Mouse (Mus musculus): ENCODE measurements at regions not wholly inside any gene's neighbourhood (a gene's known extent, or its start where the extent isn't known, plus 50 kb on each side); places are given as distances from the start of the nearest gene placed in this dataset.

- TF ChIP-seq CTCF (IDR thresholded peaks at IDR 0.05; ENCODE audit: low read depth, low read length) (no peak), GATA1 (IDR thresholded peaks at IDR 0.05; ENCODE audit: borderline replicate concordance, low read length) (no peak), POLR2AphosphoS5 (IDR thresholded peaks at IDR 0.05; ENCODE audit: insufficient replicate concordance, low read depth, low read length) (no peak), TAL1 (conservative IDR thresholded peaks at IDR 0.05; ENCODE audit: low read depth, low read length) (no peak)
Measured at GRCm38 (mm10) chr10:44997906-44998289, 69.1 kb upstream of the Prep start.
